Mouse (Mus musculus) midbrain, embryonic 14.5 days (tissue): ENCODE measurements around the gene Avp. TPM values are rescaled to one million over a fixed set of nuclear protein-coding genes. Genes with fewer than 3 reads are reported as not detected.

Source experiments
- ATAC-seq: fragments of 200-750 bp; cut with Nextera tagmentation; 2 replicates; pipeline ENCODE4 v1.8.0; 2017; ENCODE audit warnings: moderate number of reproducible peaks, moderate library complexity; ENCODE audit not compliant: low FRiP score, low TSS enrichment
- DNase-seq: peaks from one replicate; pipeline ENCODE4 v3.0.0-alpha.2; 2015
- H3K27ac ChIP-seq: fragments of 300-500 bp; sonication (generic); replicated peaks from 2 replicates; pipeline ENCODE4 v1.5.1; 2014; ENCODE audit warnings: mild to moderate bottlenecking, low read depth, low read length, moderate library complexity
- H3K27me3 ChIP-seq: fragments of 300-500 bp; sonication (generic); 2 replicates; pipeline ENCODE4 v1.6.1; 2014; ENCODE audit warnings: low read length, control low read depth, mixed read lengths; ENCODE audit not compliant: control insufficient read depth, insufficient read depth
- H3K36me3 ChIP-seq: fragments of 300-500 bp; sonication (generic); 2 replicates; pipeline ENCODE4 v1.6.1; 2014; ENCODE audit warnings: low read length, control low read depth; ENCODE audit not compliant: control insufficient read depth, insufficient read depth
- H3K4me1 ChIP-seq: fragments of 300-500 bp; sonication (generic); 2 replicates; pipeline ENCODE4 v1.6.1; 2014; ENCODE audit warnings: mild to moderate bottlenecking, antibody characterized with exemption, low read length, control low read depth; ENCODE audit not compliant: control insufficient read depth, insufficient read depth
- H3K4me2 ChIP-seq: fragments of 300-500 bp; sonication (generic); 2 replicates; pipeline ENCODE4 v1.6.1; 2014; ENCODE audit warnings: mild to moderate bottlenecking, low read length, moderate library complexity
- H3K4me3 ChIP-seq: fragments of 300-500 bp; sonication (generic); replicated peaks from 2 replicates; pipeline ENCODE4 v1.5.1; 2014; ENCODE audit warnings: low read depth, low read length
- H3K9ac ChIP-seq: fragments of 300-500 bp; sonication (generic); replicated peaks from 2 replicates; pipeline ENCODE4 v1.6.1; 2014; ENCODE audit warnings: mild to moderate bottlenecking, low read length, moderate library complexity
- H3K9me3 ChIP-seq: fragments of 300-500 bp; sonication (generic); 2 replicates; pipeline ENCODE4 v1.6.1; 2016; ENCODE audit warnings: low read length, control low read depth, mixed read lengths; ENCODE audit not compliant: control insufficient read depth
- WGBS: fragments of 180-500 bp; shearing (Covaris S2); extraction: QIAGEN DNeasy Blood & Tissue Kit; methylation state at CpG from one replicate; pipeline ENCODE4 v1.1.7; 2014; 5-methylcytosine and 5-hydroxymethylcytosine counted together
- polyA plus RNA-seq: library from polyadenylated mRNA; unstranded; fragments of >200 nt; fragmentation: Nextera tagmentation; extraction: Ambion mirVana; gene quantifications from 2 replicates; pipeline ENCODE4 v1.2.1, GENCODE M21; 2014

Gene Avp
- polyA plus RNA-seq, 1 experiment from 2014 or later, result not detected

DNA sequence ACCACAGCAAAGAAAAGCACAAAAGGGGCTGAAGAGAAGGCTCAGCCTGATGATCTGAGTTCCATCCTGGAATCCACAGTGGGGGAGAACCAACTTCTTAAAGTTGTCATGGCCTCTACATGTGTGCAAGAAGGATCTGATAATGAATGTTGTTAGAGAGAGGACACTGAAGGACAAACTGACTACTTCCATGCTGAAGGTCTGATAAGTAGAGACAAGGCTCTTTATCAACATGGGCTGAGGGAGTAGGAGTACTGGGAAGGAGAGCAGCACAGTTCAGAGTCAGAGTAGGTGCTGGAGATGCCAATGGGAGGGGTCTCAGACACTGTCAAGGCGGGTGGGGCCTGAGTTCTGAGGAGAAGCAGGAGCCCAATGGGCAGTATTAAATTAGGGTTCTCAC lies 13.2 kb upstream of the Avp start:
- 93% methylated on average over 1 of the region's 1 CpGs for WGBS
- Histone ChIP-seq H3K4me1 (no peaks in the 10 kb centered on the region), H3K9ac (no peak overlapping the region), H3K9me3 (no peaks in the 10 kb centered on the region), H3K27me3 (no peaks in the 10 kb centered on the region), H3K4me3 (no peak overlapping the region), H3K36me3 (peaks cover 56% of the 10 kb centered on the region), H3K27ac (no peak overlapping the region), H3K4me2 (no peak overlapping the region)
- no peak for ATAC-seq
- no peak for DNase-seq

DNA sequence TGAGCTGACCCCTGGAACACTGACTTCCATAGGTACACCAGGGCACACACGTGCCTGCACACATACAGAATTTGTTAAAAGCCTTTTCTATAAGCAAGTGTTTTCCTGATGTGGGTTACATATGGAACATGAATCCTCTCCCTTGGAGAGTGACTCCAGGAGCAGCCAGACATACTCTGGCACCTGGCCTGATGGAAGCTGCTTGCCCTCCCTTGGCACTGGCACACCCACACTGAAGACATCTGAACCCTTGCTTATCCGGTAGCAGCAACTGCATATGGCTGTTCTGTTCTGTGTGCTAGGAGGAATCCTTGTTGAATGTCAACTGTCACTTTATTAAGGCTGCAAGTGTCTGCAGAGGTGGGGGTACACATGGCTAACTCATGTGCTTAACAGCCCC lies 8.7 kb upstream of the Avp start:
- Histone ChIP-seq H3K9ac (no peak overlapping the region), H3K9me3 (no peaks in the 10 kb centered on the region), H3K27ac (no peak overlapping the region), H3K4me2 (no peak overlapping the region), H3K4me3 (no peak overlapping the region), H3K27me3 (no peaks in the 10 kb centered on the region), H3K4me1 (no peaks in the 10 kb centered on the region), H3K36me3 (peaks cover 27% of the 10 kb centered on the region)
- WGBS, result 95% methylated on average over 2 of the region's 2 CpGs
- ATAC-seq (no peak), DNase-seq (no peak)

DNA sequence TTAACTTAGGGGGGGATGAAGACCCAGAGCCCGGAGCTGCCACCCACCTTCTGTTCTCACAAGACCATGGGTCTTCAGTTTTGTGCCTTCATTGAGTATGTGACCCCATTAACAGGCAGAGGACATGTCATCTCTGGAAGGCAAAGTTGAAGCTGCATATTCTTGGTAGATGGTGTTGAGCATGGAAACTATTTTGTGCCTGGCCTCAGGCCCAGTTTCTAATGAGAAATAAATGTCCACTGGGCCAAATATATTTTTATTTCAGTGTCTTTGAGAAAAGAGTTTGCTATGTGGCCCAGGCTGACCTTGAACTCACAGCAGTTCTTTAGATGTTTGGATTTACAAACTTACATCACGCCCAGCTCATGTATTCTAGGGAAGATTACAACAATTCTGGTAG lies 7.4 kb upstream of the Avp start:
- WGBS, result 87% methylated on average over 2 of the region's 2 CpGs
- no peaks in the 10 kb centered on the region for H3K9me3 ChIP-seq
- H3K36me3 ChIP-seq, result peaks cover 17% of the 10 kb centered on the region
- H3K27ac ChIP-seq, result no peak overlapping the region
- no peak for ATAC-seq
- no peaks in the 10 kb centered on the region for H3K27me3 ChIP-seq
- no peak overlapping the region for H3K9ac ChIP-seq
- no peak overlapping the region for H3K4me2 ChIP-seq
- no peak overlapping the region for H3K4me3 ChIP-seq
- no peaks in the 10 kb centered on the region for H3K4me1 ChIP-seq
- no peak for DNase-seq

DNA sequence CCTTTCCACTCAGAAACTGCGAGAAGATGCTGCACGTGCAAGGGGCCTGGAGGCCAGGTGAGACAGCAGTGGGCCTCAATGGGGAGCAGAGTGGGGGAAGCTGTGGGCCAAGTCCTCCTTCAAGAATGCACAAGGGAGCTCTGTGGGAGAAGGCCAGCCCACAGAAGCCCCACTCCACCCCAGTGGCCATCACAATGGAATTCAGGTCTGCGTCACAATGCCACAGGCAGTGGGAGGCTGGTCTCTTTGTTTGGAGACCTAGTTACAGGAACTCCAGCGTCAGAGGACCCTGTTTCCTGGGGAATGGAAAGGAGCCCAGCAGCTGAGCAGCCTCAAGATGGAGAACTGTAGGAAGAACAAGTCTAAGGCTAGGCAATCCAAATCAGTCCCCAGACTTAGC lies 6.8 kb upstream of the Avp start:
- no peaks in the 10 kb centered on the region for H3K27me3 ChIP-seq
- DNase-seq, result no peak
- H3K4me2 ChIP-seq, result no peak overlapping the region
- H3K27ac ChIP-seq, result no peak overlapping the region
- H3K4me3 ChIP-seq, result no peak overlapping the region
- no peaks in the 10 kb centered on the region for H3K4me1 ChIP-seq
- ATAC-seq, result no peak
- H3K36me3 ChIP-seq, result peaks cover 17% of the 10 kb centered on the region
- no peaks in the 10 kb centered on the region for H3K9me3 ChIP-seq
- 58% methylated on average over 4 of the region's 4 CpGs for WGBS
- H3K9ac ChIP-seq, result no peak overlapping the region

DNA sequence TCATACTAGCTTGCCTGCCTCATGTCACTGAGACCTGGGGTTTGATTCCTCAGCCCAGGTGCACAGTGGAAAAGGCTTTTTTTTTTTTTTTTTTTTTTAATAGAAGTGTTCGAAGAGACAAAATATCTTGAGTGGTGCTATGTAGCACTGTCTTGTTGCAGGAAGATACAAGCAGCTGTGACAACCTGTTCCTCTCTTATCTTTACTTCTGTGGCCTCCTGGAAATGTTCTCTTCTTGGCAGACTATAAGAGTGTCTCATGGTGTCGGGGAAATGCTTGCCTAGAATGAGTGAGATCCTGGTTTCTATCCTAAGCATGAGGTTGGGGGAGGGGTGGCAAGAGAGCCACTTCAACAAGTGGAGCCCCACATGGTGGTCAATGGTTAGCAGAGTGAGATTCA lies 6.0 kb upstream of the Avp start:
- ATAC-seq (no peak), DNase-seq (no peak)
- H3K4me1 ChIP-seq, result no peaks in the 10 kb centered on the region
- no peaks in the 10 kb centered on the region for H3K9me3 ChIP-seq
- peaks cover 17% of the 10 kb centered on the region for H3K36me3 ChIP-seq
- WGBS, result 91% methylated on average over 2 of the region's 2 CpGs
- H3K9ac ChIP-seq, result no peak overlapping the region
- H3K27me3 ChIP-seq, result no peaks in the 10 kb centered on the region
- no peak overlapping the region for H3K4me2 ChIP-seq
- H3K4me3 ChIP-seq, result no peak overlapping the region
- H3K27ac ChIP-seq, result no peak overlapping the region

DNA sequence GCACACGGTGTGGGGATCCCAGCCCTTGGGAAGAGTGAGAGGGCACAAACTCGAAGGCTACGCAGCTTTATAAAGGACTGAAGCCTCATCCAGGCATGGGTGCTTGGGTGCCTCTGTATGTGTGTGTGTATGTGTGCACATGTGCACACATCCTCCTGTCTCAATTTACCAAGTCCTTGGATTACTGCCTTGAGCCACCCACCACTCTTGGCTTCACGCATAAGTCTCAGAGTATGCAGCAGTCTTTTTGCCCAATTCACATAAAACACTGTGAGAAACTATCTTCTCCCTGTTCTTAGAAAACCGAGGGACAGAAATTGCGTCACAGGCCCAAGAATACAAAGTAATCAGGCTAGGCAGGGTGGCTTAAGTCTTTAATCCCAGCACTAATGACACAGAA lies 3.7 kb upstream of the Avp start:
- H3K4me2 ChIP-seq, result no peak overlapping the region
- H3K27me3 ChIP-seq, result peaks cover 19% of the 10 kb centered on the region
- peaks cover 10% of the 10 kb centered on the region for H3K36me3 ChIP-seq
- no peaks in the 10 kb centered on the region for H3K4me1 ChIP-seq
- DNase-seq (no peak), ATAC-seq (no peak)
- 88% methylated on average over 6 of the region's 6 CpGs for WGBS
- H3K27ac ChIP-seq, result no peak overlapping the region
- no peak overlapping the region for H3K9ac ChIP-seq
- H3K4me3 ChIP-seq, result no peak overlapping the region
- H3K9me3 ChIP-seq, result no peaks in the 10 kb centered on the region

DNA sequence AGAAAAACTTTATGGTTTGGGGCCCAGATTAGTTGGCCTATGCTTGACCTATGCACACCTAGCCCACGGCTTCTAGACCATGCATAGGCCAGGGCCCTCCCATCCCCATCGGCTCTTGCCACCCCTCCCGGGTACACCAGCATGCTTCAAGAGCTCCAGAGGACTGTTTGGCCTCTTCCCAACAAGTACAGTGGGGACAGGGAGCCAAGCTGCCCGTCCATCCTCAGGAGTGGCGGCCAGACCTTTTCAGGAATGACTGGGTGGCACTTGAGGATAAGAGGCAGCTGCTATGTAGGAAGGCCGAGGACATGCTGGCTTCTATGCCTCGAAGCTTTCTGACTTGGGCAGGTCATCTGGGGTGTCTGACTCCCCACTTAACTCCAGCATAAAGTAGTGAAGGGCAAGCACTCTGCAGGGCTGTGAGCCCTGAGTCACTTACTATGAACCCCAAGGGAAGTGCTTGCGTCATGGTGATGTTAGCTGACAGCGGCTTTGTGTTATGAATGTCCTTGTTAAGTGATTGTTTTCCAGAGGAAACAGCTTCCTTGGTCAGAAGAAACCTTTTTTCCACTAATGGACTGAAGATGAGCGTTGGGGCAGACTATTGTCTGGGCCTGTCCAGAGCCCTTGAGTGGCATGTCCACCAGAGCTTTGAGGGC lies 1.7 kb upstream of the Avp start:
- Histone ChIP-seq H3K9me3 (no peaks in the 10 kb centered on the region), H3K9ac (no peak overlapping the region), H3K36me3 (no peaks in the 10 kb centered on the region), H3K4me1 (0 out of 2 replicates have a peak, but pooled peaks cover 4% of the 10 kb centered on the region), H3K27me3 (peaks cover 39% of the 10 kb centered on the region), H3K4me2 (no peak overlapping the region), H3K4me3 (no peak overlapping the region), H3K27ac (no peak overlapping the region)
- no peak for ATAC-seq
- DNase-seq, result no peak
- WGBS, result 86% methylated on average over 10 of the region's 10 CpGs

DNA sequence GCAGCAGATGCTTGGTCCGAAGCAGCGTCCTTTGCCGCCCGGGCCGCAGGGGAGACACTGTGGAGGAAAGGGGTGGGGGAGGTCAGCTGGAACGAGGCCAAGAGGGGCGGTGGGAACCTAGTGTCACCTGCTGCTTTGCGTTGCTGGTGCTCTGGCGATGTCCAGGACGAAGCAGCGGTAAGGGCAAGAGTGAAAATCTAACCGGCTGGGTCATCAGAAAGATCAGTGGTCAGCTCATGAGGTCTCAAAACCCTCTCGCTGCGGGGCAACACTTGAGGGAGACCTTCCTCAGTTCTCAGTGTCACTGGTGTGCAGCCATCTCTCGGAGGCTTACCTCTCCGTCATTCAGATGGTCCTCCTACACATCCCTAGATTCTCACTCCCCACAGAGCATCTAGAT lies 1.2 kb downstream of the Avp start:
- no peaks in the 10 kb centered on the region for H3K9me3 ChIP-seq
- H3K27ac ChIP-seq, result no peak overlapping the region
- peaks cover 9% of the 10 kb centered on the region; the same call in 1 of the 2 replicates for H3K4me1 ChIP-seq
- DNase-seq (no peak), ATAC-seq (no peak)
- peaks cover 67% of the 10 kb centered on the region for H3K27me3 ChIP-seq
- WGBS, result 4% methylated on average over 16 of the region's 16 CpGs
- peak overlapping the region; percentile 34; the same call in 1 of the 2 replicates for H3K9ac ChIP-seq
- H3K4me2 ChIP-seq, result peak overlapping the region; percentile 47
- no peaks in the 10 kb centered on the region for H3K36me3 ChIP-seq
- peak overlapping the region; percentile 29 for H3K4me3 ChIP-seq

DNA sequence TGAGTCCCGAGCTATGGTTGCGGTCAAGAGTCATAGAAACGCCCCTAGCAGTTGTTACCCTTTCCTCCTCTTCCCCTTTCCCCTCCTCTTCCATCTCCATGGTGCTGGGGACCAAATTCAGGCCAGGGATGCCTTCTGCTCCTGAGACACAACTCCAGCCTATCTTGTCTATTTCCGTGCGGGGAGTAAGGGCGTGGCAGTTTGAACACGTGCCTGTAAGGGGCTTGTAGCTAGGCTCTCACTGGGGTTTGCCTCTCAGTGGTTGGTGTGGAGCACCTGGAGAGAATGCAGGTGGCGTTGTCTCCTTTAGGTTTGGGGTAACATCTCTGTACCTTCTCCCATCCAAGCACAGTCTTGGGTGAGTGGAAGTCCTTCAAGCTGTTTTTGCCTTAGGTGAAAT lies 2.6 kb downstream of the Avp start:
- Histone ChIP-seq H3K9ac (no peak overlapping the region), H3K9me3 (no peaks in the 10 kb centered on the region), H3K27me3 (peaks cover 79% of the 10 kb centered on the region), H3K4me1 (peaks cover 10% of the 10 kb centered on the region; the same call in 1 of the 2 replicates), H3K36me3 (no peaks in the 10 kb centered on the region), H3K4me3 (no peak overlapping the region), H3K27ac (no peak overlapping the region), H3K4me2 (no peak overlapping the region)
- ATAC-seq (no peak), DNase-seq (no peak)
- WGBS, result 5% methylated on average over 8 of the region's 8 CpGs
